Mouse (Mus musculus) ES-CJ7 (cell line): ENCODE data around the gene Rnd2.
"Not testable (repeated sequence)": the region's sequence is repeated elsewhere in the genome, so short reads cannot be mapped to it uniquely, and the experiment has no call there.

Source experiments
- DNase-seq: peaks from one replicate; pipeline ENCODE4 v3.0.0; 2011; ENCODE audit warnings: low read depth, low spot score

The Rnd2 gene

DNA sequence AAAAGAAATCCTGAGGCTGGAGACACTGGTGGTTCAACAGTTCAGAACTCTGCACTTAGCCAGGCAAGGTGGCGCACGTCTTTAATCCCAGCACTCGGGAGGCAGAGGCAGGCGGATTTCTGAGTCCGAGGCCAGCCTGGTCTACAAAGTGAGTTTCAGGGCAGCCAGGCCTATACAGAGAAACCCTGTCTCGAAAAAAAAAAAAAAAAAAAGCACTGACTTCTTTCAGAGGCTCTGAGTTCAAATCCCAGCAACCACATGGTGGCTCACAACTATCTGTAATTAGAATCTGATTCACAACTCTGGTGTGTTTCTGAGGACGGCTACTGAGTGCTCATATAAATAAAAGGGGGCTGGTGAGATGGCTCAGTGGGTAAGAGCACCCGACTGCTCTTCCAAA lies 17.9 kb upstream of the Rnd2 start:
- DNase-seq = not testable (repeated sequence)

DNA sequence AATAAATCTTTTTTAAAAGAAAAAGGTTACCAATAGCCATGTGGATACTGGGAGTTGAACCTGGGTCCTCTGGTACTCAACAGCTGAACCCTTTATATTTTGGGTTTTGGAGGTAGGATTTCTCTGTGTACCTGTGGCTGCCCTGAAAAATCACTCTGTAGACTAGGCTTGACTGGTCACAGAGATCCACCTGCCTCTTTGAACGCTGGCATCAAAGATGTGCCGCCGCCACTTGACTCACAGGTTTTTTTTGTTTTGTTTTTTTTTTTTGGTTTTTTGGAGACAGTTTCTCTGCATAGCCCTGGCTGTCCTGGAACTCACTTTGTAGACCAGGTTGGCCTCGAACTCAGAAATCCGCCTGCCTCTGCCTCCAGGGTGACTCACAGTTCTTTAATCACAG lies 17.0 kb upstream of the Rnd2 start:
- DNase-seq = no peak

DNA sequence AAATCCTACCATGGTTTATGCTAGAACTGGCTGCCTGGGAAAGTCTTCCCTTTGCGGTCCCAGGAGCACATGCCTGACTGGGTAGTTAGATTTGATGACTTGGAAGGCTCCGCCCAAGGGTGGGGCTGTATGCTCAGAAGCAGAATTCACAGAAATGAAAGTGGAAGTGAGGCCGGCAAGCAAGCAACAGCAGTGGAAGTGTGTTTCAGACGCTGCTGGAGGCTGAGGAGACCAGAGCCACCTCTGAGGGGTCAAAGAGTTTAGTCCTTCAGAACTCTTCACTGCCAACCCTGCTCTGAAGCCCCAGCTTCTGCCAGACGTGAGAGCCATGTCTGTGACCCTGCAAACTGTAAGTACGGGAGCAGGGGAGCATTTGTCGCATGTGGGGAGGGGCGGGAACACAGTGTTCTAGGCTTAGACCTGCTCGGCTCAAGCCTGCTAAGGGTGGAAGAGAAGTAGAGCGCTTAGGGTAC lies 16.5 kb upstream of the Rnd2 start, which contains the start of gene Ifi35:
Gene Ifi35 (plus strand): TSS at position 134 of the 473 bp plus-strand sequence.
- DNase-seq = peak; percentile 73

DNA sequence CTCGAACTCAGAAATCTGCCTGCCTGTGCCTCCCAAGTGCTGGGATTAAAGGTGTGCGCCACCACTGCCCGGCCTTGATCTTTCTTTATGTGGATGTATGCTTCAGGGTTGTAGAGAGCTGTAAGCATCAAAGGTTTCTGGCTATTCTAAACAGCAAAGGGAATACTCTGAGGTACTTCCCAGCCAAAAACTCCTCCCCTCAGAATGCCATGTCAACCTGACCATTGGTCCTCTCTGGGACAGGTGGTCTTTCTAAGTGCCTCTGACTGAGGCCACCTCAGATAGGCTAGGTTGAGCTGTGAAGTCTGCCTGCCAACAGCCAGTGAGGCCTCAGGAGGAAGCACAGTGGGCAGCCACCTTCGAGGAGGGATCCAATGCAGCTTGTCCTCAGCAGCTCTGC lies 15.9 kb upstream of the Rnd2 start:
- no peak for DNase-seq

DNA sequence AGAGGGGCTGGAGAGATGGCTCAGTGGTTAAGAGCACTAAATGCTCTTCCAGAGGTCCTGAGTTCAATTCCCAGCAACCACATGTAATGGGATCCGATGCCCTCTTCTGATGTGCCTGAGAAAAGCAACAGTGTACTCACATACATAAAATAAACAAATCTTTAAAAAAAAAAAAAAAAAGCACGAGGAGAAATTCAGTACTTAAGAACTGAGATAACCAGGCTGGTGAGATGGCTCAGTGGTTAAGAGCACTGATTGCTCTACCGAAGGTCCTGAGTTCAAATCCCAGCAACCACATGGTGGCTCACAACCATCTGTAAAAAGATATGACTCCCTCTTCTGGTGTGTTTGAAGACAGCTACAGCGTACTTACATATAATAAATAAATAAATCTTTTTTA lies 15.2 kb upstream of the Rnd2 start:
- DNase-seq = not testable (repeated sequence)

DNA sequence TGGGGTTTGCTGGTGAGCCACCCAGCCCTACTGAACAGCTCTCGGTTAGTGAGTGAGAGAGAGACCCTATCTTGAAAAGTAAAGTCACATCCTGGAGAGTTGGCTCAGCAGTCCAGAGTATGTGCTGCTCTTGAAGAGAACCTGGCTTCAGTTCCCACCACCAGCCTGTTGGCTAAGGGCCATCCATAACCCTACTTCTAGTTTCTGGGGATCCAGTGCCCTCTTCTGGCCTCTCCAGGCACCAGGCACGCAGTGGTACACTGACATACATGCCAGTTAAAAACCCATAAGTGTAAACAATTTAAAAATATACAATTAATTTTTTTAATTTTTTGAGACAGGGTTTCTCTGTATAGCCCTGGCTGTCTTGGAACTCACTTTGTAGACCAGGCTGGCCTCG lies 14.4 kb upstream of the Rnd2 start:
- peak; percentile 58 for DNase-seq

DNA sequence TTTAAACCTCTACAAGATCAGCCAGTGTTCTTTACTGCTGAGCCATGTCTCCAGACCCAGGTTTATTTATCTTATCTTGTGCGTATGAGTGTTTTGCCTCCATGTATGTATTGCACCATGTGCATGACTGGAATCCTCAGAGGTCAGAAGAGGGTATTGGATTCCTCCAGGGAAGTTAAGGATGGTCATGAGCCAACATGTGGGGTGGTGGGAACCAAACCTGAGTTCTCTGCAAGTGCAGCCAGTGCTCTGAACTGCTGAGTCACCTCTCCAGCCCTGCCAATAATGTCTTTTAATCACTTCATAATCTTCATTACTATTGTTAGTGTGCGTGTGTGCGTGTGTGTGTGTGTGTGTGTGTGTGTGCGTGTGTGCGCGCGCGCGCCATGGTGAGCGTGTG lies 13.3 kb upstream of the Rnd2 start:
- DNase-seq = no peak

DNA sequence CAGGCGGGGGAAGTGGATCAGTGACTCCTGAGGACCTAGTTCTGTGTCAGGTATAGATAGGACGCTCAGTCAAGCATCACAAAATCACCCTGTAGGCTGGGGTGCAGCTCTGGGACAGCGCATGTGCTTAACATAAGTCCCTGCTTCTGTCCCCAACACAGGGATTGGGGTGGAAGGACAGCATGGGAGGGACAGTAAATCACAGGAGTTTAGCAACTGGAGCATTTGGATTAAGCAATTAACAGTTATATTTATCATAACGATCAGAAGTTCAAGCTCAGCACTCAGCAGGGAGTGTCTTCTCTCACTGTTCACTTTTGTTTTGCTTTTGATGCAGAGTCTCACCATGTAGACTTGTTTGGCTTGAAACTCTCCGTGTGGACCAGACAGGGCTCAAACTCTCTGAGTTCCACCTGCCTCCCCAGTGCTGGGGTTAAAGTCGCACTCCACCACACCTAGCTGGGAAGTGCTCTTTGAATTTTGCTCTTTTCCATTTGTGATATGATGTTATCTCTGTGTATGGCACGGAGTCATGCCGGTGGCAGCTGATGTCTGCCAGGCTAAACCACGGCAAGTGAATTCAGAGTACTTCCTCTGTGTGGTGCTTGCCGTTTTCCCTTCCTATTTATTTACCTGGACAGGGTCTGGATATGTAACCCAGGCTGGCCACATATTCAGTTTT lies 12.6 kb upstream of the Rnd2 start:
- no peak for DNase-seq

DNA sequence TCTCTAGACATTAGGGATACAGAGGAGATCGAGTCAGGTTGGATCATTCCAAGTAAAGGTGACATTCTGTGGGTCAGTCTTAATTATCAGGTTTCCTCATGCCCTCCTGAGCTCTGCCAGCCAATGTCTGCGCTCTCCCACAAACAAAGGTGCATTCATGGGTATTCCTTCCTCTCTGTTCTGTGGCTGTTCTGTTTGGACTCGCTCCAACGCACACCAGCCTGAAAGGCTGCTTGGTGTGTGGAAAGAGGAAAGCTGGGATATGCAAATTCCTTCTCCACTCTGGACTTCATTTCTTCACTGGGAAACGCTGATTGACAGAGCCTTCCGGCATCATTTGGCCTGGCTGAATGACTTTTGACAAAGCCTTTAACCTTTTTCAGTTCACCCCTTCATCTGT lies 10.1 kb upstream of the Rnd2 start:
- DNase-seq = no peak

DNA sequence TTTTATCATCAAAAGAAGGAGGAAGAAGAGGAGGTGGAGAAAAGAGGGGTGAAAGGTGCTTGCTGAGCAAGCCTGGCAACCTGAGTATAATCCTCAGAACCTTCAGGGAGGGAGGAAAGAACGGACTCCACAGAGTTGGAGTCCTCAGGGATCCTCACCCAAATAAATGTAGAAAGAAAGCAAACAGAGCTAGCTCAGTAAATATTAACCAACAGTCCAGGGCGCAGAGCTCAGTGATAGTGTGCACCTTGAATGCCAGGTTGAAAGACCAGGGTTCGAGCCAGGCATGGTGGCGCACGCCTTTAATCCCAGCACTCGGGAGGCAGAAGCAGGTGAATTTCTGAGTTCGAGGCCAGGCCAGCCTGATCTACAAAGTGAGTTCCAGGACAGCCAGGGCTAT lies 9.2 kb upstream of the Rnd2 start:
- DNase-seq = no peak

DNA sequence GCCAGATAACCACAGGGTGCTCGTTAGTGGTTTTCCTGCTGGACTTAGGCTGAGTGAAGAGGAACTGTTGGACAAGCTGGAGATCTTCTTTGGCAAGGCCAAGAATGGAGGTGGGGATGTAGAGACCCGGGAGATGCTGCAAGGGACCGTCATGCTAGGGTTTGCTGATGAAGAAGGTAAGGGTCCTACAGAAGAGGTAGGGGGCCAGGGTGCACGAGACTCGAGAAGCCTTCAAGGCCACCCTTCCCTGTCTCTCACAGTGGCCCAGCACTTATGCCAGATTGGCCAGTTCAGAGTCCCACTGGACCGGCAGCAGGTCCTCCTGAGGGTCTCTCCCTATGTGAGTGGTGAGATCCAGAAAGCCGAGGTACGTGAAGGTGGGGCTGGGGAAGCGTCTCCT lies 7.2 kb upstream of the Rnd2 start:
- DNase-seq = no peak

DNA sequence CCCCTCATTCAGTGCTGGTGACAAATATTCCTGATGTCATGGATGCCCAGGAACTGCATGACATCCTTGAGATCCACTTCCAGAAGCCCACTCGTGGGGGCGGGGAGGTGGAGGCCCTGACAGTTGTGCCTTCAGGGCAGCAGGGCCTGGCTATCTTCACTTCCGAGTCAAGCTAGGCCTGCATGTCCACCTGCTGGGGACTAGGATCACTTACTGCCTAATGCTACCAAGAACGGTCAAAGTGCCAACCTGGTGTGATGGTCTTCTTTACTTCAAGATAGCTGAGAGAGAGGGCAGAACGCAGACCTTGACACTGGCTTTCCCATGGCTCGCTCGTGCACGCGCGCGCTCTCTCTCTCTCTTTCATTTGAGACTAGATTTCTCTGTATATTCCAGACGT lies 6.6 kb upstream of the Rnd2 start:
- DNase-seq = no peak

DNA sequence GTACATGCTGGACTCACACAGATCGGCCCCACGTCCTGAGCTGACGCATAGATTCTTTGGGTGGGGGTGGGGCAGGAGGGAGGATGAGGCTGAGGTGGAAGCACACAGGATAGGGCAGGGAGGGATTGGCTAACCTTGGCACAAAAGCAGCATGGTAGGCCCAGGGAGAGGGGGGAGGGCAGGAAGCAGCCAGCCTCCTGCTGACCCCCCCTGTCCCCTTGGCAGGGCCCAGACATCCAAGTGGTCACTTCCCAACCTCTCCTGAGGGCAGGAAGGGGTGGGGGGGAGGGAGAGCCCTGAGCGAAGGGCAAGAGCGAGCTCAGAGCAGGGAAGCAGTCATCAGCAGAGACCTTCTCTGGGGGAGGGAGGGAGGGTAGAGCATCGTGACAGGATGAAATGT lies 5.1 kb upstream of the Rnd2 start:
- no peak for DNase-seq

DNA sequence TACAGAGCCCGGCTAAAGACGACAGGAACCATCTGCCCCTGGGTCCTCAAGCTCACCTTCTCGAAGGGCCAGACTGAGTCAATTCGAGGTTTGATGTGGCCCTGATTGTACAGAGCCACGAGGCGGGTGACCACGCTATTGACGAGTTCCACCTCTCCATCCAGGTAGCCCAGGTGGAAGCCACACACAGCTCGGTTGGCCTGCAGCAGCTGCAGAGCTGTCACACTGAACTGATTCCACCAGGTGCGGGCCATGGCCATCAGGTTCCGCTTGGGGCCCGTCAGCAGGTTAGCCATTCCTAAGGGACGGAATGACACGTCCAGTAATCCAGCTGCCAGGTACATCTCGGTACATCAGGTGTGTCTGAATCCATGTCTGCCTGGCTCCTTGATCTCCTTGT lies 4.5 kb upstream of the Rnd2 start:
- no peak for DNase-seq

DNA sequence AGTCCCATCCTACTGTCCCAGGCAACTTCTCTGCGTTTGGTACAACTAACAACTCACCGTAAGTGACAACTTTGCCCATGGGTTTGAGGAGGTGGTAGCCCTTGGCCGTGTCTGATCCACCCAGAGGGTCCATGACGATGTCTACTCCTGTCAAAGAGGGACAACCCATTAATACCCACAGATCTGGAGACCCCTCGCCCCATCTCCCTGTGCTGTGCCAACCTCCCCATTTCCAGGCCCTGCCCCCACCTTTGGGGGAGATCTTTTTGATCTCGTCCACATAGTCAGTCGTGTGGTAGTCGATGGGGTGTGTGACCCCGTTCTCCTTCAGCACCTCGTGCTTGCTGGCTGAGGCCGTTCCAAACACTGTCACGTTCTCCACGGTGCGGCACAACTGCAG lies 2.7 kb upstream of the Rnd2 start:
- DNase-seq = no peak

DNA sequence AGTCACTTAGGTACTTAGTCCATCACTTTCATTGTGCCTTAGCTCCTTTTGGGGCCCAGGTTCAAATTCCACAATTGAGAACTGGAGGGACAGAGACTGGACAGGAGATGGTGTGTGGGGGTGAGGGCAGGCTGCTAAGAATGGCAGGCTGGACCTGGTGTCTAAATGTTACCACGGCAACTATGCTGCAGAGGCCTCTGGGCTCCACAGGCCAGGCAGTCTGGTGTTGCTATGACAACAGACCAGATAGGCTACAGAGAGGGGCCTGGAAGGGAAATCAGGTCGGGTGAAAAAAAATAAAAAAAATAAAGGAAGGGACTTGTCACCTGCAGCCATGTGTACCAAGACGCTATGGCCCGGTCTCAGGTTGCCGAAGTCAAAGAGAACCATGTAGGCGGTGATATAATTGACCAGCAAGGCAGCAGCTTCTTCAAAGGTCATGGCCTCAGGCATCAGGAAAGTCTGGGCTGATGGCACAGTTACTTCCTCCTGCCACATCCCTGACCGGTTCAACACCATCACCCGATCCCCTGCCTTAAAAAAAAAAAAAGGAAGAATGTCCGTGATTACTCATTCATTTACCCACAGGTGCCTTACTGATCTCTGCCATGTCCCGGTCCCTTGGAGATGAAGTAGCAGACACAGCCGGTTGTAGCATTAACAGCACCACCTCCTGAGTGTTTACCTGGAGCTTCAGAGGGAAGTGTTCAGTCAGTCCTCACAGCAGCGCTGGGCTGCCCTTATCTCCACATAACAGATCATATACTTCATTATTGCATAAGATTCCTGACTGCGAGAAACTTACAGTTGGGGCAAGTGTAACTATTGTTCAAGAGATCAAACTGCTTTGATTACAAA lies 2.0 kb upstream of the Rnd2 start:
- no peak for DNase-seq

DNA sequence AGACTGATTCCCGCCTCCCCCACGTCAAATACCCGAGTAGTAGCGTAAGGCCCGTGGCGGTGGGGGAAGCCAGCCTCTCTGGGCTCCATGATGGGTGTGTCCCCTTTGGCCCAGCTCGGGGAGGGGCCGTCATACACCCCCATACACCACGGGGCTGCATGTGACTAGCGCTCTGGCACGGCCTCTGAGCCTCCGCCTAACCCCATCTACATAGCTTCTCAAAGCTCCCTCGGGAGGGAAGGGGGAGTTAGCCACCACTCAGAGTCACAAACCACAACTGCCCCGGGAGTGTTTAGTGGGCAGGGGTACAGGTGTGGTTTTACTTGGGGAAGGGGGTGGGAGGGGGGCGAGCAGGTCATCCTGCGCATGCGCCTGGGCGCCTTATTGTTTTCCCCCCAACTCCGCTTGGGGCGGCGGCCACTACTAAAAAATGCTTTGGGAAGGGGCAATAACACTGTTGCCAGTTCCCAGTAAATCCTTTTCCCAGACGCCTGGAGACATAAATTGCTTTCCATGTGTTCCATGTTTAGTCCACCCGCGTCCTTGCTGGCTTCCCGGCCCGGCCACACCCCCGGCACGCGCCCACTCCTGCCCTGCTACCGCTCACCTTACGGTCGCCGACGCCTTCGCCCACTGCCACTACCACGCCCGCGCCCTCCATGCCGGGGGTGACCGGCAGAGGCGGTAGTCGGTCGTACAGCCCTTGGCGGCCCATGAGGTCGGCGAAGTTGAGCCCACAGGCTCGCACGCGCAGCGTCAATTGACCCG lies 486 bp downstream of the Rnd2 start:
- peak; percentile 91 for DNase-seq

DNA sequence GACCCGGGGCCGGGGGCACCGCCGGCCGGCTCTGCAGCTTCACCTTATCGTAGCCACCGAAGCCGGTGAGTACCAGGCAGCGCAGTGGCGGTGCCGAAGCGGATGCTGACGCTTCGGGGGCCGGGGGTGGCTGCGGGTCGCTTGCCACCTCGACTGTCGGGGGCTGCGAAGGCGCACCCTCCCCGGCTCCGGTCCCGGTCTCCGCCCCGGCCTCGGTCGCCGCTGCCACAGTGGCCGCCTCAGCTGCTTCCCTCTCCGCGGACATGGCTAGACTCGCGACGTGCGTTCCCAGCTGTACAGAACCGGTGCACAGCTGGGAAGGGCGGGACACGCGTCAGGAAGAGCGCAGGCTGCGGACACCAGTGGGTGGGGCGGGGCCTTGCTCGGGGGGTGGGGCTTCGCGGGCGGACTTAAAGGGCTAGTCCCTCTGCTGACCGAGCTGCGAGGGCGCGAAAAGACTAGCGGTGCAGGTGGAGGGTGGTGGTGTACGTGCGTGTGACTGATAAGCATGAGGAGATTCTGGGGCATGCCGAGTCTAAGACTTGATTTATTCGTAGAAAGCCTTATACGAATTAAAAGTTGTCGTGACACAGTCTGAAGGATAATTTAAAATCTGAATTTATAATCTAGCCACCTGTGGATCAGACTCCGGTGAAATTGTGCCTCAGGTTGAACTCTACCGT lies 1.2 kb downstream of the Rnd2 start, which contains the start of gene Vat1:
Gene Vat1 (minus strand): TSS at position 362 of the 683 bp plus-strand sequence.
- peak; percentile 67 for DNase-seq

DNA sequence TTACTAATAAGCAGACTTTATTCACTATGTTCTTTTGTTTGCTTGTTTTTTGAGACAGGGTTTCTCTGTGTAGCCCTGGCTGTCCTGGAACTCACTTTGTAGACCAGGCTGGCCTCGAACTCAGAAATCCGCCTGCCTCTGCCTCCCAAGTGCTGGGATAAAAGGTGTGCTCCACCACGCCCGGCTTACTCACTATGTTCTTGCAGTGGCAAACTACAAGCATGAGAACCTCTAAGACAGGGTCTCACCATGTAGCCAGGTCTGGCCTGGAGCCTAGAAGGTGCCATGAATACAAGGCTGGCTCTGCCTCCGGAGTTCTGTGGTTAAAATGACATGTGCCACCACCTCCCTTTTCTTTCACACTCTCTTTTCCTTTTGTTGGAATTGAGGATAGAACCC lies 1.8 kb downstream of the Rnd2 start:
- not testable (repeated sequence) for DNase-seq

DNA sequence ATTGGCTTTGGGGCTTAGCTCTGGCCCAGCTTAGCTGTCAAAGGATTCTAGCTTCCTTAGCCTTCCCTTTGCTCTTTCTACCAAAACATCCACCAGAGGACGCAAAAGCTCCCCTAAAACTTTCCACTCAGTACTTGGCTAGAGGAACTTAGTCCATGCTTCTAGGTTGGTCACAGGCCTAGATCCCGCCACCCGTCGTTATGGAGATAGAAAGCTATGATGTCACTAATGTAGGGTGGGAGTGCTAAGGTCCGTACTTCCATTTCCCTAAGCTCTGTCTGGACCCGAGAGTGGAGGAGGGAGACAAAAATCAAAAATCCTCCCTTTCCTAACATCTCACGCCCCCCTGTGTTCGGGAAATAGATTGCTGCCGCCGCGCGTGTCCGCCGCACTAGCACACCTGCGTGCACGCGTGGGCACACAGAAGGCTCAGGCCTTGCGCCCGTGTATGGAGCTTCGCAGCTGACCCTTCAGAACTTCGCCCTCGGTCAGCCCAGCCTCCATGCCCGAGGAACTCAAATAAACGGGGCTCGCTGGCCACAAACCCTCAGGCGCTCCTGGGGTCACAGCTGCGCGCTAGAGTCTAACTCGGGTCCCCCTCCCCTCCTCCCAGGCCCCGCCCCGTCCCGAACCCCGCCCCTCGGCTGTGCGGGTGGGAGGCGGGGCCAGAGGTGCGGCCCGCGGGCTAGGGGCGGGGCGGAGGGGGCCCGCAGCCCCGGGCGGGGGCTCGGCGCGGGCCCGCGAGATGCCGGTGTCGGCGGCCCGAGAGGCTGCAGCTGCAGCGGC lies 2.9 kb downstream of the Rnd2 start:
- DNase-seq = peak; percentile 87

DNA sequence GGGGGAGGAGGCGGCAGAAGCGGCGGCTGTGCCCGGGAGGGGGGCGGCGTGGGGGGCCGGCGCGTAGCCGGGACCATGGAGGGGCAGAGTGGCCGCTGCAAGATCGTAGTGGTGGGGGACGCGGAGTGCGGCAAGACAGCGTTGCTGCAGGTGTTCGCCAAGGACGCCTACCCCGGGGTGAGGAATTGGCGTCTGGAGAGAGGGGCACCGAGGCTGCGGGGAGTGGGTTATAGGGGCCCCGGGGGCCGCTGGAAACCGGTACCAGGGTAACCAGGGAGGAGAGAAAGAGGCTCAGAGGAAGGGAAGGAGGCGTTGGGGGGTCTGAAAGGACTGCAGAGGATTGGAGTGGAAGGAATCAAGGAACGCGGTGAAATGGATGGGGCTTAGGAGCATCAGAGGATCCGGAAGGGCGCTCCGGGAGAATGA lies 3.5 kb downstream of the Rnd2 start:
- DNase-seq = no peak
